Mouse (Mus musculus) embryo, embryonic 11 days (tissue): ENCODE data around the gene C2.

Experiments
- DNase-seq: peaks from one replicate; pipeline ENCODE4 v3.0.0-alpha.2; 2015

The C2 gene

DNA sequence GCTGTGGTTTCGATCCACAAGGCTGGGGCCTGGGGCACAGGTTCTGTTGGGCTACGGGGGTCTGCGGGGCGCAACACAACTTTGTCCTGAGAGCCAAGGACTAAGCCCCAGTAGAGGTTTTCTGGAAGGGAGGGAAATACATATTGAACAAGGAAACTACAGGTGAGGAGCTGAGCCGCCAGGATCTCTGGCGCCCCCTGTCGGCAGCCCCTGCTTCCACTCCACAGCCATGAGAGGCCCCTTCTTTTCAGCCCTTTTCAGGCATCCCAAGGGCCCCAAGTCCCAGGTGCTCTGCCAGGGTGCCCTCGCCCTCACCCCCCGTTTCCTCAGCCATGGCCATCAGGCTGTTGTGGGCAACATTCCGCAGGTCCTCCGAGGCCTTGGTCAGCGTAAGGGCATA lies 84.3 kb downstream of the C2 start:
- DNase-seq = peak; percentile 17
